Mouse (Mus musculus) erythroblast, embryonic 14.5 days (primary cell): ENCODE results near the gene Pfpl. TPM values are rescaled to one million over a fixed set of nuclear protein-coding genes. Genes with fewer than 3 reads are reported as not detected.

Experiments used
- H3K27me3 ChIP-seq: 2 replicates; pipeline ENCODE4 v1.6.1; 2012; ENCODE audit warnings: inconsistent platforms; ENCODE audit not compliant: control insufficient read depth
- H3K36me3 ChIP-seq: 2 replicates; pipeline ENCODE4 v1.6.1; 2012; ENCODE audit warnings: mild to moderate bottlenecking, inconsistent platforms; ENCODE audit not compliant: control insufficient read depth
- H3K4me1 ChIP-seq: 2 replicates; pipeline ENCODE4 v1.6.1; 2012; ENCODE audit warnings: inconsistent platforms; ENCODE audit not compliant: control insufficient read depth
- H3K4me3 ChIP-seq: replicated peaks from 2 replicates; pipeline ENCODE3; 2012; ENCODE audit warnings: moderate library complexity, mild to moderate bottlenecking, inconsistent platforms
- H3K9me3 ChIP-seq: 2 replicates; pipeline ENCODE4 v1.6.1; 2012; ENCODE audit warnings: low read length, inconsistent platforms, mixed read lengths; ENCODE audit not compliant: control insufficient read depth
- GATA1 ChIP-seq: IDR thresholded peaks from 2 replicates; pipeline ENCODE4 v1.6.1; 2012; ENCODE audit warnings: low read length, inconsistent platforms, mixed read lengths
- TAL1 ChIP-seq: IDR thresholded peaks from 3 replicates; pipeline ENCODE4 v1.6.1; 2012; ENCODE audit warnings: low read length, inconsistent platforms, mixed read lengths
- polyA plus RNA-seq: library from polyadenylated mRNA; stranded (reverse); fragments of >175 nt; gene quantifications from 2 replicates; pipeline ENCODE4 v1.2.3, GENCODE M21; 2012

Pfpl gene
- polyA plus RNA-seq, 1 experiment, result not detected

GRCm38 (mm10) chr19:12435750-12436524 is 8.2 kb downstream of the Pfpl start:
- Histone ChIP-seq H3K4me3 (no peak overlapping the region), H3K27me3 (no peaks in the 10 kb centered on the region), H3K36me3 (no peaks in the 10 kb centered on the region), H3K4me1 (no peaks in the 10 kb centered on the region), H3K9me3 (no peaks in the 10 kb centered on the region)
- no peak for TF ChIP-seq TAL1
- no peak for TF ChIP-seq GATA1

GRCm38 (mm10) chr19:12439581-12439980 is 11.9 kb downstream of the Pfpl start:
- Histone ChIP-seq H3K4me1 (no peaks in the 10 kb centered on the region), H3K36me3 (no peaks in the 10 kb centered on the region), H3K4me3 (no peak overlapping the region), H3K9me3 (no peaks in the 10 kb centered on the region), H3K27me3 (no peaks in the 10 kb centered on the region)
- TF ChIP-seq TAL1 (no peak), GATA1 (no peak)

- no peaks in the 10 kb centered on the region for H3K36me3 ChIP-seq
- H3K27me3 ChIP-seq, result no peaks in the 10 kb centered on the region
- H3K9me3 ChIP-seq, result no peaks in the 10 kb centered on the region
- no peaks in the 10 kb centered on the region for H3K4me1 ChIP-seq
- H3K4me3 ChIP-seq, result no peak overlapping the region
- no peak for TF ChIP-seq GATA1
- no peak for TF ChIP-seq TAL1
These were observed 12.5 kb downstream of the Pfpl start for GRCm38 (mm10) chr19:12440103-12440725.

GRCm38 (mm10) chr19:12442560-12442959 is 14.9 kb downstream of the Pfpl start:
- no peaks in the 10 kb centered on the region for H3K27me3 ChIP-seq
- TF ChIP-seq TAL1 (no peak), GATA1 (no peak)
- H3K4me3 ChIP-seq, result no peak overlapping the region
- H3K9me3 ChIP-seq, result no peaks in the 10 kb centered on the region
- H3K36me3 ChIP-seq, result no peaks in the 10 kb centered on the region
- H3K4me1 ChIP-seq, result no peaks in the 10 kb centered on the region

- no peak overlapping the region for H3K4me3 ChIP-seq
- H3K9me3 ChIP-seq, result no peaks in the 10 kb centered on the region
- H3K4me1 ChIP-seq, result no peaks in the 10 kb centered on the region
- TF ChIP-seq TAL1 (no peak), GATA1 (no peak)
- H3K36me3 ChIP-seq, result no peaks in the 10 kb centered on the region
- H3K27me3 ChIP-seq, result no peaks in the 10 kb centered on the region
These were observed 17.3 kb downstream of the Pfpl start for GRCm38 (mm10) chr19:12445014-12445413.

- H3K4me1 ChIP-seq, result no peaks in the 10 kb centered on the region
- TF ChIP-seq GATA1, result no peak
- TF ChIP-seq TAL1, result no peak
These were observed 29.8 kb downstream of the Pfpl start for GRCm38 (mm10) chr19:12457401-12458066.

GRCm38 (mm10) chr19:12459516-12459915 is 31.8 kb downstream of the Pfpl start:
- Histone ChIP-seq H3K4me3 (no peak overlapping the region), H3K4me1 (no peaks in the 10 kb centered on the region), H3K27me3 (no peaks in the 10 kb centered on the region), H3K36me3 (no peaks in the 10 kb centered on the region), H3K9me3 (no peaks in the 10 kb centered on the region)
- no peak for TF ChIP-seq TAL1
- no peak for TF ChIP-seq GATA1

More at GRCm38 (mm10) chr19:12457401-12458066, 29.8 kb downstream of the Pfpl start:
- no peak overlapping the region for H3K4me3 ChIP-seq
- no peaks in the 10 kb centered on the region for H3K9me3 ChIP-seq
- no peaks in the 10 kb centered on the region for H3K36me3 ChIP-seq
- no peaks in the 10 kb centered on the region for H3K27me3 ChIP-seq

GRCm38 (mm10) chr19:12460282-12461249 is 32.9 kb downstream of the Pfpl start, which contains the start of gene Mpeg1:
Mpeg1 (plus strand) TSS chr19:12460779.
- no peaks in the 10 kb centered on the region for H3K4me1 ChIP-seq
- H3K9me3 ChIP-seq, result no peaks in the 10 kb centered on the region
- no peaks in the 10 kb centered on the region for H3K27me3 ChIP-seq
- no peak within 1 kb of the TSS for H3K4me3 ChIP-seq
- TF ChIP-seq TAL1 (no peak), GATA1 (no peak)
- no peaks in the 10 kb centered on the region for H3K36me3 ChIP-seq
